Mouse (Mus musculus): ENCODE results near the gene Adap1. TPM values are rescaled to one million over a fixed set of nuclear protein-coding genes. Genes with fewer than 3 reads are reported as not detected.

The Adap1 gene
- total and polyA plus RNA-seq, 2 experiments from 2014 or later = 0.53 to 1.00 TPM

- no peak for TF ChIP-seq CTCF (IDR thresholded peaks at IDR 0.05; ENCODE audit: low read depth)
- no peak for TF ChIP-seq EP300 (IDR thresholded peaks at IDR 0.05; ENCODE audit: low read depth)
- Histone ChIP-seq H3K36me3 (replicated peaks; ENCODE audit: control insufficient read depth, insufficient read depth, low read length) (peaks cover 62% of the 10 kb centered on the region), H3K27ac (ENCODE audit: low read depth) (no peak overlapping the region), H3K4me2 (ENCODE audit: low read depth, low read length) (no peak overlapping the region), H3K4me3 (ENCODE audit: low read depth, low read length) (no peak overlapping the region), H3K9me3 (replicated peaks; ENCODE audit: control insufficient read depth, low read length) (no peaks in the 10 kb centered on the region), H3K9ac (replicated peaks; ENCODE audit: low read depth, low read length) (no peak overlapping the region), H3K4me1 (ENCODE audit: control insufficient read depth, insufficient read depth) (peaks cover 12% of the 10 kb centered on the region), H3K27me3 (ENCODE audit: control insufficient read depth, insufficient read depth, low read length) (no peaks in the 10 kb centered on the region)
- ATAC-seq (ENCODE audit: insufficient read depth, low read depth) = no peak
- 35% methylated on average over 3 of the region's 3 CpGs for WGBS
- DNase-seq (ENCODE audit: low spot score) = no peak
Measured at GRCm38 (mm10) chr5:139247767-139248166, 77.7 kb downstream of the Adap1 start.

DNA sequence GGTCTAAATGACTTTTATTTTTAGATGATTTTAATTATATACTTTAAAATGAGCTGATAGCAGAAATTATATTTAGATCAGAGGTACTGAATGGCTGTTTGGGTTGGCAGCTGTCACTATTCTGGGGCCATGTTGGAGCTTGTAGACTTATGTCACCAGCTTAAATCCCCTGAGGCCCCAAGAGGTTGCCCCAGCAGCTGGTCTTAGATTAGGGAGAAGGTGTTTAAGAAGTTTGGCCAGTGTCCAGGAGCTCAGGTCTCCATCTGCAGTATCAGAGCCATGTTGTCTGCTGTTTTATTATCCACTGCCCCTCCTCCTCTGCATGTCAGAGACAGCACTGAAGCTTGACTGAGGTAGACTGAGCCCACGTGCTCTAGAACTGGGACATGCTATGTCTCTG is 82.0 kb downstream of the Adap1 start:
- Histone ChIP-seq H3K4me3 (ENCODE audit: low read depth, low read length) (no peak overlapping the region), H3K27ac (ENCODE audit: low read depth) (0 out of 2 replicates have a peak overlapping the region, but pooled peaks have one; percentile 21), H3K4me1 (ENCODE audit: control insufficient read depth, insufficient read depth) (peaks cover 8% of the 10 kb centered on the region), H3K4me2 (ENCODE audit: low read depth, low read length) (no peak overlapping the region), H3K9me3 (replicated peaks; ENCODE audit: control insufficient read depth, low read length) (no peaks in the 10 kb centered on the region), H3K27me3 (ENCODE audit: control insufficient read depth, insufficient read depth, low read length) (no peaks in the 10 kb centered on the region), H3K36me3 (replicated peaks; ENCODE audit: control insufficient read depth, insufficient read depth, low read length) (peaks cover 81% of the 10 kb centered on the region), H3K9ac (replicated peaks; ENCODE audit: low read depth, low read length) (no peak overlapping the region)
- TF ChIP-seq CTCF (IDR thresholded peaks at IDR 0.05; ENCODE audit: low read depth) = no peak
- TF ChIP-seq EP300 (IDR thresholded peaks at IDR 0.05; ENCODE audit: low read depth) = no peak
- no peak for ATAC-seq (ENCODE audit: insufficient read depth, low read depth)
- peak; percentile 15 for DNase-seq (ENCODE audit: low spot score)
- WGBS = 38% methylated on average over 1 of the region's 1 CpGs

DNA sequence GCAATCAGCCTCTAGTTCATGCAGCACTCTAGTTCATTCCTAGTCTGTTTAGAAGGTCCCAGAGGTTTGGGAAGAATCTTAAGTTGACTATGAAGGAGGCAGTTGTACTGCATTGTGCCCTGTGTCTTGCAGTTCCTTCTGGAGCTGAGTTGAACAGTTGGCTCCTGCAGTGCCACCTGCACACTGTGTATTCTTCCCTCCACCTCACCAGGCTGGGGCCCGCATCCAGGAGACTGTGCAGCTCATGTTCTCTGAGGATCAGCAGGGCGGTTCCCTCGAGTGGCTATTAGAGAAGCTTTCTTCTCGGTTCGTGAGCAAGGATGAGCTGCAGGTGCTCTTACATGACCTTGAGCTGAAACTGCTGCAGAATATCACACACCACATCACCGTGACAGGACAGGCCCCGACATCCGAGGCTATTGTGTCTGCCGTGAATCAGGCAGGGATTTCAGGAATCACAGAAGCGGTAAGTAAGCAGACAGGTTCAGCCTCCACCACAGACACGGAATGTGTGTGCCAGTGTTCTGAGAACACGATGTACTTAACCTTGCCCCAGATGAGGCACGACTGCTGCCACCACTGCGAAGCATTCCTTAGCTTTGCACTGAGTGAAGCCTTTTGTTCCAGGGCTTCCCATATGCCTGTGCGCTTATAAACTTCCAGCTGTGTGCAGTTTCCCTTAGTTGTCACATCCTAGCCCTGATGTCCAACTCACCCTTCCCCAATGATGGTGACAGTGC is 84.2 kb downstream of the Adap1 start:
- Histone ChIP-seq H3K27ac (ENCODE audit: low read depth) (peak overlapping the region; percentile 83), H3K4me2 (ENCODE audit: low read depth, low read length) (no peak overlapping the region), H3K36me3 (replicated peaks; ENCODE audit: control insufficient read depth, insufficient read depth, low read length) (peaks cover 78% of the 10 kb centered on the region), H3K9me3 (replicated peaks; ENCODE audit: control insufficient read depth, low read length) (no peaks in the 10 kb centered on the region), H3K4me1 (ENCODE audit: control insufficient read depth, insufficient read depth) (peaks cover 8% of the 10 kb centered on the region), H3K27me3 (ENCODE audit: control insufficient read depth, insufficient read depth, low read length) (no peaks in the 10 kb centered on the region), H3K9ac (replicated peaks; ENCODE audit: low read depth, low read length) (no peak overlapping the region), H3K4me3 (ENCODE audit: low read depth, low read length) (no peak overlapping the region)
- 0 out of 2 replicates have a peak, but pooled peaks have one; percentile 50 for TF ChIP-seq EP300 (IDR thresholded peaks at IDR 0.05; ENCODE audit: low read depth)
- TF ChIP-seq CTCF (IDR thresholded peaks at IDR 0.05; ENCODE audit: low read depth) = no peak
- 51% methylated on average over 15 of the region's 15 CpGs for WGBS
- DNase-seq (ENCODE audit: low spot score) (peak; percentile 63), ATAC-seq (ENCODE audit: insufficient read depth, low read depth) (peak; percentile 89)

DNA sequence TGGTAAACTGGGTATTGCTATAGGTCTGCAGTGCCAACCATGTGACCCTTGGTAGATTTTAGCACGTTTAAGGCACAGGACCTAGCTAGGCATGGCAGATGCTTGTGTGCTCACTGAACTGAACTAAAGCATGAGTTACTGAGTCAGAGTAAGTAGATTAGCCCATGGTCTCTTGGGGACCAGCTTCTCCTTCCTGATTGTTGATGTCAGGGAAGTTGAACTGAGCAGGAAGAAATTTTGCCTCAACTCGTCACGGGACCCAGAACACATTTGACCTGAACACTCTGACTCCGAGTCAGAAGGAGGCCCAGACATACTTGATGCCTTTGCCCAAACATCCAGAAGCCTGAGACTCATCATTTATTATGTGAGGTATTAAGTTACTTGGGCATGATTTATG is 88.0 kb downstream of the Adap1 start:
- Histone ChIP-seq H3K27ac (ENCODE audit: low read depth) (no peak overlapping the region), H3K9ac (replicated peaks; ENCODE audit: low read depth, low read length) (no peak overlapping the region), H3K36me3 (replicated peaks; ENCODE audit: control insufficient read depth, insufficient read depth, low read length) (peaks cover 88% of the 10 kb centered on the region), H3K4me2 (ENCODE audit: low read depth, low read length) (no peak overlapping the region), H3K27me3 (ENCODE audit: control insufficient read depth, insufficient read depth, low read length) (no peaks in the 10 kb centered on the region), H3K9me3 (replicated peaks; ENCODE audit: control insufficient read depth, low read length) (no peaks in the 10 kb centered on the region), H3K4me1 (ENCODE audit: control insufficient read depth, insufficient read depth) (no peaks in the 10 kb centered on the region), H3K4me3 (ENCODE audit: low read depth, low read length) (no peak overlapping the region)
- DNase-seq (ENCODE audit: low spot score) (no peak), ATAC-seq (ENCODE audit: insufficient read depth, low read depth) (no peak)
- TF ChIP-seq CTCF (IDR thresholded peaks at IDR 0.05; ENCODE audit: low read depth) (no peak), EP300 (IDR thresholded peaks at IDR 0.05; ENCODE audit: low read depth) (no peak)
- WGBS = 81% methylated on average over 4 of the region's 4 CpGs

GRCm38 (mm10) chr5:139234423-139234822 is 91.0 kb downstream of the Adap1 start:
- H3K4me3 ChIP-seq (ENCODE audit: low read depth, low read length) = no peak overlapping the region
- no peak for TF ChIP-seq EP300 (IDR thresholded peaks at IDR 0.05; ENCODE audit: low read depth)
- no peak for TF ChIP-seq CTCF (IDR thresholded peaks at IDR 0.05; ENCODE audit: low read depth)
- H3K36me3 ChIP-seq (replicated peaks; ENCODE audit: control insufficient read depth, insufficient read depth, low read length) = peaks cover 91% of the 10 kb centered on the region
- H3K9me3 ChIP-seq (replicated peaks; ENCODE audit: control insufficient read depth, low read length) = no peaks in the 10 kb centered on the region
- DNase-seq (ENCODE audit: low spot score) (no peak), ATAC-seq (ENCODE audit: insufficient read depth, low read depth) (no peak)
- no peaks in the 10 kb centered on the region for H3K27me3 ChIP-seq (ENCODE audit: control insufficient read depth, insufficient read depth, low read length)
- H3K27ac ChIP-seq (ENCODE audit: low read depth) = no peak overlapping the region
- no peak overlapping the region for H3K4me2 ChIP-seq (ENCODE audit: low read depth, low read length)
- WGBS = 87% methylated on average over 4 of the region's 4 CpGs
- no peak overlapping the region for H3K9ac ChIP-seq (replicated peaks; ENCODE audit: low read depth, low read length)
- H3K4me1 ChIP-seq (ENCODE audit: control insufficient read depth, insufficient read depth) = no peaks in the 10 kb centered on the region

DNA sequence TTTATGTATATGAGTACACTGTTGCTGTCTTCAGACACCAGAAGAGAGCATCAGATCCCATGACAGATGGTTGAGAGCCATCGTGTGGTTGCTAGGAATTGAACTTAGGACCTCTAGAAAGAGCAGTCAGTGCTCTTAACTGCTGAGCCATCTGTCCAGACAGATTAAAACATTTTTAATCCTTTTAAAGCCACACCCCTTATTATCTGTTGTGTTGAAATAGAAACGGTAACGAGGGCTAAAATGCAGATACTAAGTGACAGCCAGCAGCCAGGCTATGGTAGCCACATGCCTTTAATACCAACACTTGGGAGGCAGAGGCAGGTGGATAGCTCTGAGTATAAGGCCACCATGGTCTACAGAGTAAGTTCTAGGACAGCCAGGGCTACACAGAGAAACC is 93.3 kb downstream of the Adap1 start:
- no peak overlapping the region for H3K4me3 ChIP-seq (ENCODE audit: low read depth, low read length)
- no peak for TF ChIP-seq EP300 (IDR thresholded peaks at IDR 0.05; ENCODE audit: low read depth)
- no peak for TF ChIP-seq CTCF (IDR thresholded peaks at IDR 0.05; ENCODE audit: low read depth)
- no peak overlapping the region for H3K4me2 ChIP-seq (ENCODE audit: low read depth, low read length)
- ATAC-seq (ENCODE audit: insufficient read depth, low read depth) = no peak
- H3K9me3 ChIP-seq (replicated peaks; ENCODE audit: control insufficient read depth, low read length) = no peaks in the 10 kb centered on the region
- H3K27me3 ChIP-seq (ENCODE audit: control insufficient read depth, insufficient read depth, low read length) = no peaks in the 10 kb centered on the region
- no peak overlapping the region for H3K27ac ChIP-seq (ENCODE audit: low read depth)
- H3K4me1 ChIP-seq (ENCODE audit: control insufficient read depth, insufficient read depth) = no peaks in the 10 kb centered on the region
- WGBS = 78% methylated on average over 3 of the region's 3 CpGs
- H3K36me3 ChIP-seq (replicated peaks; ENCODE audit: control insufficient read depth, insufficient read depth, low read length) = peaks cover 88% of the 10 kb centered on the region
- DNase-seq (ENCODE audit: low spot score) = no peak
- H3K9ac ChIP-seq (replicated peaks; ENCODE audit: low read depth, low read length) = no peak overlapping the region
